Mouse (Mus musculus) CD4-positive, CD25-positive, alpha-beta regulatory T cell, adult 2 months (primary cell): ENCODE results near the gene Dnah2.
A peak's percentile ranks its signal among the peaks of the same experiment; 100 is the strongest.

Experiments used
- DNase-seq: peaks from one replicate; pipeline ENCODE4 v3.0.0-alpha.2; 2012; ENCODE audit warnings: low read depth, low spot score

Gene Dnah2

DNA sequence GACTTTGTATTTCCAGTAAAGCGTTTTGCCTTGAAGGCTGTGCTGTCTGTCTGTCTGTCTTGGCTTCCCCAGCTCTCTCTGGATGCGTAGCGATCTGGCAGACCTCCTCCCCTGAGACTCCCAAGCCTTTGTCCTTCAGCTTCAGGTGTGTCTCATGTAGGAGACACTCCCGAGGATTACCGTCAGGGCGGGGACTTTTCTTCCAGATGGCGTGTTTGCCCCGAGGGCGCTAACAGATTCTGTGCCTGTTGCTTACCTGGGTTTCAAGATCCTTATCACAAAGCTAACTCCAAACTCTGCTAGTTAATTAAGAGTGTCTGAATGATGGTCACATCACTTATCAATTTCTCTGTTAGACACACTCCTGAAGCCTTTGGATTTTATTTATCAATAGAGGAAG lies 79.6 kb downstream of the Dnah2 start:
- no peak for DNase-seq

DNA sequence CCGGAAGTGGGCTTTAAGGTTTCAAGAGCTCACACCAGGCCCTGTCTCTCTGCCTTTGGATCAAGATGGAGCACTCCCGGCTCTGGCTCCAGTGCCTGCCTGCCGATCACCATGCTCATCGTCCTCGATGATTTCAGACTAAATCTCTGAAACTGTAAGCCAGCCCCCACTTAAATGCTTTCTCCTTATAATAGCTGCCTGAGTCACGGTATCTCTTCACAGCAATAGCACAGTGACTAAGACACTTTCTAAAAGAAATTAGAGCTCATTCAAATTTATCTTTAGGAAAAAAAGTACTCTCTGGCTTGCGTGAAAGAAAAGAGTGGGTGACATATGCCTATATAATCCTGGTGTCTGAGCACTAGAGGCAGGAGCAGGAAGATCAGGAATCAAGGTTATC lies 84.9 kb downstream of the Dnah2 start:
- DNase-seq = no peak

DNA sequence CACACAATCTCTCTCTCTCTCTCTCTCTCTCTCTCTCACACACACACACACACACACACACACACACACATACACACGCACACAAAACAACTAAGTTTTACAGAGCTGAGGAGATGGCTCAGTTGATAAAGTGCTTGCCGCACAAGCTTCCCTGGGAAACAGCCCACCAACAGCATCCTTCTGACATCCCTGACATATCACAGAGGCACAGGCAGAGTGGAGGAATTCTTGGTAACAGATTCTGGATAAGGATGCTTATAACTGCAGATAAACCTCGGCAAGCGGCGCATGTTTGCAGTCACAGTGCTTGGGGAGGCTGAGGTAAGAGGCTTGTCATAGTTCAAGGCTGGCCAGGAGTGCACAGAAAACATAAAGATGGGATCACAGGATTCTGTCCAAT lies 87.3 kb downstream of the Dnah2 start:
- no peak for DNase-seq

DNA sequence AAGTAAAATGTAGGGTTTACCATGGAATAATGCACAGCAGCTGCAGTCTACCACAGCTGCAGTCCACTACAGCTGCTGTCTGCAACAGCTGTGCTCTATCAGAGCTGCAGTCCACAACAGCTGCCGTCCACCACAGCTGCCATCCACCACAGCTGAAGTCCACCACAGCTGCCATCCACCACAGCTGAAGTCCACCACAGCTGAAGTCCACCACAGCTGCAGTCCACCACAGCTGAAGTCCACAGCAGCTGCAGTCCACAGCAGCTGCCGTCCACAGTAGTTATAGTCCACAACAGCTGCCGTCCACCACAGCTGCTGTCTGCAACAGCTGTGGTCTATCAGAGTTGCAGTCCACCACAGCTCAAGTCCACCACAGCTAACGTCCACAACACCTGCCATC lies 89.0 kb downstream of the Dnah2 start:
- no peak for DNase-seq

GRCm38 (mm10) chr11:69457006-69457579 lies 91.8 kb downstream of the Dnah2 start:
- no peak for DNase-seq

- DNase-seq = no peak
These were observed 96.6 kb downstream of the Dnah2 start for GRCm38 (mm10) chr11:69452114-69452867.

GRCm38 (mm10) chr11:69447299-69447698 lies 101.6 kb downstream of the Dnah2 start:
- no peak for DNase-seq

- DNase-seq = no peak
These were observed 105.6 kb downstream of the Dnah2 start for GRCm38 (mm10) chr11:69443328-69443727.

DNA sequence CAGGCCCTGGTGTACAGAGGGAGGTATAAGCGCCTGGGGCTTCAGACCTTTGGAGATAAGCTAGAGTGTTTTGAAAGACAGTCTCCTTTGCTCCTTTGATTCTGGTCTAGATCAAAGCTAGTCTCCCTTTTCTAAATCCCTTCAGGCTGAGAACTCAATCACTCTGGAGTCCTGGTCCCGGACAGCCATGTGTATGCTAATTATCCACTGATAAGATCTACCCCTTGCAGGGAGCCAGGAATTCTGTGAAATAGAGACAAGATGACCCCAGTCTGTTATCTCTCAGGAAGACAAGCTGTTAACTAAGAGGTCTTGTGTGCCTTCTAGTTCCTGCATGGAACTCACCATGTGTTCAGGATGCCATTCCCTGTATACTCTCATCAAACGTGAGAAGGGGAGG lies 111.6 kb downstream of the Dnah2 start:
- no peak for DNase-seq

GRCm38 (mm10) chr11:69433189-69433588 lies 115.7 kb downstream of the Dnah2 start:
- DNase-seq = no peak

DNA sequence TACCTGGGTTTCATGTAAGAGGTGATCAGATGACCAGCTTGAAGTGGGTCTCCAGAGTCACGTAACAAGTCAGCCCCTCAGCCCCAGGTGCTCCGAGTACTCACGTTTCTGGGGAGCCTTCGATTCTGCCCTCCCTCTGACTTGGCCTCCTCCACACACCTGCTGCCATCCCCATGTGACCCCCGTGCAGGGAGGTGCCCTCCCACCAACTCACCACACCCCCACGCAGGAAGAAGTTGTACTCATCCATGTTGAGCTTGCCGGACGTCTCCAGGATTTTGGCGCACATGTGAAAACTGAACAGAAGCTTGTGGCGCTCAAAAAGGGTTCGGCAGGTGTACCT lies 116.3 kb downstream of the Dnah2 start:
- no peak for DNase-seq

- DNase-seq = peak; percentile 89
These were observed 116.9 kb downstream of the Dnah2 start for GRCm38 (mm10) chr11:69431829-69432639.

GRCm38 (mm10) chr11:69430631-69431030 lies 118.3 kb downstream of the Dnah2 start:
- no peak for DNase-seq

DNA sequence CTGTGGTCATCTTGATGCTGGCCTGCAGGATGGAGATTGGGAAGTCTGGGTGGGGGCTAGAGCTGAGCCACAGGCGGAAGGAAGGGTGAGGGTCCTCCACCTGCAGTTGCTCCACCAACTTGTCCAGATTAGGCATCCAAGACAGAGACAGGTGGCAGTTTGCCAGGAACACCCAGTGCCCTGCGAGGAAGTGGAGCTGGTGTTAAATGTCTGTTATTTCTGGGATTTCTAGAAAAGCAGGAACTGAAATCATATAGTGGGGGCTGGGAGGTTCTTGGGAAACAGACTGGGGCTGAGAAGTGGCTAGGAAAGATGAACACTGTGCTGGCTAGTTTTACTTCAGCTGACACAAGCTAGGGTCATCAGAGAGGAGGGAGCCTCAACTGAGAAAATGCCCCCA lies 119.6 kb downstream of the Dnah2 start:
- DNase-seq = no peak

DNA sequence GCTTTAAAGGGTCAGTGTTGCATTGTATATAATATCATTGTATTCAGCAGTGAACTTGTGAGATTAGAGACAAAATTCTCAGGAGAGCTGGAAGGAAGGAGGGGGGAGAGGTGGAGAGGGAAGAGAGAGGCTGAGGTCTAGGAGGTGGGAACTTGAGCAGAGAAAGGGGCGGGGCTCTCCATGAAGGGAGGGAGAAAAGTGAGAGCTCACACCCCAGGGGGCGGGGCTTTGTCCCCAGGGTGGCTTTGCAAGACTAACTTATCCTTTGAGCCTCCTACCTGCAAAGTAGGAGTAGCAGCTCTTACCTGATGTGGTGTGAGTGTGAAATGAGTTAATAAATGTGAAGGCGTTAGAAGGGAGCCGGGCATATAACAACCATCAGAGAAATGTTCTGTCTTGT lies 120.2 kb downstream of the Dnah2 start:
- peak; percentile 55 for DNase-seq

- no peak for DNase-seq
These were observed 122.7 kb downstream of the Dnah2 start for GRCm38 (mm10) chr11:69426246-69426645.

GRCm38 (mm10) chr11:69423885-69424284 lies 125.0 kb downstream of the Dnah2 start:
- DNase-seq = no peak

- no peak for DNase-seq
These were observed 126.1 kb downstream of the Dnah2 start for GRCm38 (mm10) chr11:69422842-69423241.

- DNase-seq = no peak
These were observed 127.6 kb downstream of the Dnah2 start for GRCm38 (mm10) chr11:69421131-69421977.

DNA sequence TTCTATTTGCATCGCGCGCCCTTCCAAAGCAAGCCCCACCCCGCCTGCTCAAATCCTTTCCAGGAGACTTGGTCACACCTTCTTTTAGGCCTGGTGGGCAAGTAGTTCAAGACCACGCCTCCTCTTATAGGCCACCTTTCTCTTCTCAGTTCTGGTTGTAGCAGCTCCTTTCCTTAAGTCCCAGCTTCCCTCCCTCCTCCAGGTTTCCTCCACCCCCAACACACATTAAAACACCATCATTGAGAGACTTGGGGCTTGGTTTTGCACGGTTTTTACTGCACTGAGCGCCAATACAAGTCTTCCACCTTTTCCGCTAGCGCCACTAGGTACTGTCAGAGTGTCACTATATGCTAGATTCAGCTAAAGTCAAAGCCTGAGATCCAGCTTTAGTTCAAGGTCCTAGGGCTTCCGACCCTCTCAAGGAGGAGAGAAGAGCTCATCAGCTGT lies 128.3 kb downstream of the Dnah2 start:
- DNase-seq = no peak

- peak; percentile 76 for DNase-seq
These were observed 128.9 kb downstream of the Dnah2 start for GRCm38 (mm10) chr11:69419813-69420553.
